Mouse (Mus musculus) midbrain, postnatal 0 days (tissue): ENCODE results near the gene Cdk10. TPM values are rescaled to one million over a fixed set of nuclear protein-coding genes. Genes with fewer than 3 reads are reported as not detected.

Experiments
- ATAC-seq: fragments of 200-750 bp; cut with Nextera tagmentation; 2 replicates; pipeline ENCODE4 v1.8.0; 2017; ENCODE audit warnings: moderate number of reproducible peaks, mild to moderate bottlenecking, moderate TSS enrichment, moderate library complexity; ENCODE audit not compliant: low FRiP score
- DNase-seq: peaks from one replicate; pipeline ENCODE4 v3.0.0-alpha.2; 2015; ENCODE audit warnings: low spot score
- H3K27ac ChIP-seq: fragments of 300-500 bp; sonication (generic); 2 replicates; pipeline ENCODE4 v1.5.1; 2014; ENCODE audit warnings: low read depth, mild to moderate bottlenecking, low read length, mixed read lengths
- H3K27me3 ChIP-seq: fragments of 300-500 bp; sonication (generic); 2 replicates; pipeline ENCODE4 v1.6.1; 2014; ENCODE audit warnings: low read length, control low read depth, mixed read lengths; ENCODE audit not compliant: insufficient read depth
- H3K36me3 ChIP-seq: fragments of 300-500 bp; sonication (generic); 2 replicates; pipeline ENCODE4 v1.6.1; 2014; ENCODE audit warnings: low read length, control low read depth, mixed read lengths; ENCODE audit not compliant: insufficient read depth
- H3K4me1 ChIP-seq: fragments of 300-500 bp; sonication (generic); 2 replicates; pipeline ENCODE4 v1.6.1; 2014; ENCODE audit warnings: mild to moderate bottlenecking, control low read depth, antibody characterized with exemption, low read length, mixed read lengths; ENCODE audit not compliant: insufficient read depth
- H3K4me2 ChIP-seq: fragments of 300-500 bp; sonication (generic); 2 replicates; pipeline ENCODE4 v1.6.1; 2014; ENCODE audit warnings: low read depth, mild to moderate bottlenecking, low read length, mixed read lengths; ENCODE audit not compliant: poor library complexity, severe bottlenecking
- H3K4me3 ChIP-seq: fragments of 300-500 bp; sonication (generic); 2 replicates; pipeline ENCODE4 v1.5.1; 2014; ENCODE audit warnings: low read depth, mild to moderate bottlenecking, low read length, moderate library complexity
- H3K9ac ChIP-seq: fragments of 300-500 bp; sonication (generic); replicated peaks from 2 replicates; pipeline ENCODE4 v1.6.1; 2014; ENCODE audit warnings: mild to moderate bottlenecking, low read length, moderate library complexity, mixed read lengths; ENCODE audit not compliant: poor library complexity, severe bottlenecking
- H3K9me3 ChIP-seq: fragments of 300-500 bp; sonication (generic); 2 replicates; pipeline ENCODE4 v1.6.1; 2016; ENCODE audit warnings: low read length, control low read depth
- CTCF ChIP-seq: IDR thresholded peaks from 2 replicates; pipeline ENCODE4 v1.5.1; 2016; ENCODE audit warnings: antibody characterized with exemption, mild to moderate bottlenecking
- WGBS: fragments of 180-500 bp; shearing (Covaris S2); extraction: QIAGEN DNeasy Blood & Tissue Kit; methylation state at CpG from one replicate; pipeline ENCODE4 v1.1.7; 2014; 5-methylcytosine and 5-hydroxymethylcytosine counted together
- polyA plus RNA-seq: library from polyadenylated mRNA; unstranded; fragments of >200 nt; fragmentation: Nextera tagmentation; extraction: Ambion mirVana; gene quantifications from 2 replicates; pipeline ENCODE4 v1.2.1, GENCODE M21; 2015
- total RNA-seq: library from RNA; depleted of rRNA; stranded (reverse); fragments of >200 nt; gene quantifications from 2 replicates; pipeline ENCODE4 v1.2.3, GENCODE M21; 2014

The Cdk10 gene
- total and polyA plus RNA-seq, 2 experiments from 2014 or later: 57.8 to 70.3 TPM

DNA sequence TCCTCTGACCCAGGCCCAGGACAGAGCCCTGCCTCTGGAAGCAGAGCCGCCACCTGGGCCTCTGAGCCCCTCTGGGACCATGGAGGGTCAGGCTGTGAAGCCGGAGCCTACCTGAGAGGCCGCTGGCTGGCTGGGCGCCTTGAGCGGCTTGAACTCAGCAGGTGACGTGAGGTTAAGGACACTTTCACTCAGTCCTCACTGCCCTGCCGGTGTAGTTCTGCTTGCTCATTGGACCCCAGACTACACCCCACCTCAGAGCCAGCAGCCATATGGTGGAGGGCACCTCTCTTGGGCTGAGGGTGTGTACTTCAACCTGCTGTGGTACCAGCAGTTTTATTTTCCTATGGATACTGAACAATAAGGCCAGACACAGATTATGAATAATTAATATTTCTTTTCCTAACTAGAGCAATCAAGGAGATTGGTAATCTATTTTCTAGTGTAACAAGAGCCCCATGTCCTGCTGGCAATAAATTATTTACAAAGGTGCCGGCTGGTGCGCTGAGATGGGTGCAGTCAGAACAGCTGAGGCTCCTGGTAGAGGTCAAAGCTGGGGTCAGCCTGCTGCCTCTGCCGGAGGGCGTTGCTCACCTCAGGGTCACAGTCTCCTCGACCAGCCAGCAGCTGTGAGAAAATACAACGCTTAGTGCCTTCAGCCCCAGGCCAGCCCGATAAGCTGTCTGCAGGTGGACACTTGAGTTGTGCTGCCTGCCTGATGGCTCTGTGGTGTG lies 43.4 kb downstream of the Cdk10 start:
- WGBS: 80% methylated on average over 14 of the region's 14 CpGs
- Histone ChIP-seq H3K9ac (no peak overlapping the region), H3K27ac (no peak overlapping the region), H3K27me3 (no peaks in the 10 kb centered on the region), H3K4me3 (no peak overlapping the region), H3K36me3 (peaks cover 65% of the 10 kb centered on the region), H3K4me2 (no peak overlapping the region), H3K4me1 (no peaks in the 10 kb centered on the region), H3K9me3 (no peaks in the 10 kb centered on the region)
- ATAC-seq (no peak), DNase-seq (no peak)
- no peak for TF ChIP-seq CTCF

DNA sequence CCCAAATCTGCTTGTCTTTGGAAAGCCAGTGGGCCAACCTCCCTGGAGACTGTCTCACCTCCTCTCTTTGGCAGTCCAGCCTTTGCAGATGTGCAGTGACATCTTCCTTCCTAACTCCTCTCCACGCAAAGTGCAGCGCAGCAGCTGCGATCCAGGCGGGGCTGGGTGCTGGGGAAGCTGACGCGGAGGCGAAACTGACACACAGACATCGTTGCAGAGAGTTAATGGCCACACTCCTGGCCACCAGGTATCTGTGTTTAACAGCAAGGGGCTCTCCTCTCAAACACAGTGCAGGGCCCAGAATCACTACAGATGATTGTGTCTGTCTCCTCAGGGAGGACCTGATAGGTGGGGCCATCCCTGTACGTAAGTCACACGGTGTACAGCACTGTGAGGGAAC lies 46.5 kb downstream of the Cdk10 start:
- DNase-seq: no peak
- H3K27ac ChIP-seq: no peak overlapping the region
- no peak overlapping the region for H3K4me3 ChIP-seq
- TF ChIP-seq CTCF: no peak
- no peaks in the 10 kb centered on the region for H3K27me3 ChIP-seq
- no peak overlapping the region for H3K9ac ChIP-seq
- peaks cover 44% of the 10 kb centered on the region for H3K36me3 ChIP-seq
- no peaks in the 10 kb centered on the region for H3K4me1 ChIP-seq
- no peaks in the 10 kb centered on the region for H3K9me3 ChIP-seq
- no peak overlapping the region for H3K4me2 ChIP-seq
- no peak for ATAC-seq
- 91% methylated on average over 10 of the region's 10 CpGs for WGBS

DNA sequence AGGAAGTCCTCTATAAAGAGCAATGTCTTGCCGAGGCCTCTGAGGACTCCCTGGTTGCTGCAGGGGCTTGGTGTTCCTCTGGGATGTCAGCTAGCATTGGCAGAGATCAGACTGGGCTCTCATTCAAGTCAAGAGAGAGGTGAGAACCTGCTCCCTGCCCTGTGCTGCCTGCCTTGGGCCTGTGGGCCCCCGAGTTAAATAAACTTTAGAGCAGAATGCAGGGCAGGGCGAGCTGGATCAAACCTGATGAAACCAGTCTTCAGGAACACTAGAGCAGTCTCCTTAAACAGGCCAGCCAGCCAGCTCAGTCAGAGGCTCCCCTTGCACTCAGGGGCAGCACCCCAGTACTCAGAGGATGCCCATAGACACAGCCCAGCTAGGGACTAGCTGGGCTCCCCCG lies 47.3 kb downstream of the Cdk10 start:
- no peak for DNase-seq
- no peak for TF ChIP-seq CTCF
- Histone ChIP-seq H3K36me3 (peaks cover 37% of the 10 kb centered on the region), H3K9me3 (no peaks in the 10 kb centered on the region), H3K27me3 (no peaks in the 10 kb centered on the region), H3K9ac (no peak overlapping the region), H3K4me1 (no peaks in the 10 kb centered on the region), H3K4me3 (no peak overlapping the region), H3K4me2 (no peak overlapping the region), H3K27ac (no peak overlapping the region)
- no peak for ATAC-seq
- WGBS: 64% methylated on average over 4 of the region's 4 CpGs

DNA sequence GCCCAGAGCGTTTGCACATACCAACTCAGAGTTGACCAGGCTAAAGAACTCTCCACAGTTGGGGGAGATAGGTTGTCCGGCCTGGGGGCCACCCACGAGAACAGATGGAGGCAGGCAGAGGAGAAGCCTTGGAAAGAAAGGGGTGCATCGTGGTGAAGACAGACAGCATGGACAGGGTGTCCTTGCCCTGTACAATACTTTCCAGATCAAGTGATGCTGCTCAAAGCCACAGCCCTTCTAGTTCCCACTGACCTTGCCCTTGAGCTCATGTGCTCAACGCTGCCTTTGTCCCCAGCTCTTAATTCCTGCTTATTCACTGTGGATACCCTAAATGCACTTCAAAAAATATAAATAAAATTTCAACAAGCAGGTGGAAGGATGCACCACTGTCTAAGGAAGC lies 49.8 kb downstream of the Cdk10 start:
- H3K4me2 ChIP-seq: no peak overlapping the region
- DNase-seq (no peak), ATAC-seq (no peak)
- H3K9me3 ChIP-seq: no peaks in the 10 kb centered on the region
- H3K4me3 ChIP-seq: no peak overlapping the region
- H3K36me3 ChIP-seq: peaks cover 12% of the 10 kb centered on the region
- no peaks in the 10 kb centered on the region for H3K4me1 ChIP-seq
- WGBS: 85% methylated on average over 5 of the region's 5 CpGs
- no peak for TF ChIP-seq CTCF
- no peak overlapping the region for H3K9ac ChIP-seq
- no peaks in the 10 kb centered on the region for H3K27me3 ChIP-seq
- no peak overlapping the region for H3K27ac ChIP-seq

DNA sequence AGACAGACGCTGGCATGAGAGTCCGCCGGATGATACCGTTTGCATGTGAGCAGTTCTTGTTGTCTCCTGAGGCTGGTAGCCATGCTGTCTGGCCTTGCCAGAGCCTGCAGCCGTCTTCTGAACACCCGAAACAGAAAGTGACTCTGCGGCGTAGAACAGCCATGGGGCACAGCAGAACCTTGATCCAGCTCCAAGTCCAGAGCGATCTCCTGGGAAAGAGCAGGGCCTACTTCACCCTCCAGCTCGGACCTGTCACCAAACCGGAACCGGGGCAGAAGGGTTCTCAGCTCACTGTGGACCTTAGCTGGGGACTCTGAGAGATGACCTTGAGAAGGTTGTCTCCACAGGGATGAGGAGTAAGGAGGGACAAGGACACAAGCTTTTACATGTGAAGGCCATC lies 50.5 kb downstream of the Cdk10 start:
- H3K9me3 ChIP-seq: no peaks in the 10 kb centered on the region
- H3K27me3 ChIP-seq: no peaks in the 10 kb centered on the region
- TF ChIP-seq CTCF: no peak
- no peak overlapping the region for H3K4me3 ChIP-seq
- H3K36me3 ChIP-seq: peaks cover 7% of the 10 kb centered on the region; the same call in 1 of the 2 replicates
- H3K4me2 ChIP-seq: no peak overlapping the region
- DNase-seq: no peak
- H3K9ac ChIP-seq: no peak overlapping the region
- no peak overlapping the region for H3K27ac ChIP-seq
- ATAC-seq: no peak
- H3K4me1 ChIP-seq: no peaks in the 10 kb centered on the region
- WGBS: 94% methylated on average over 12 of the region's 12 CpGs

DNA sequence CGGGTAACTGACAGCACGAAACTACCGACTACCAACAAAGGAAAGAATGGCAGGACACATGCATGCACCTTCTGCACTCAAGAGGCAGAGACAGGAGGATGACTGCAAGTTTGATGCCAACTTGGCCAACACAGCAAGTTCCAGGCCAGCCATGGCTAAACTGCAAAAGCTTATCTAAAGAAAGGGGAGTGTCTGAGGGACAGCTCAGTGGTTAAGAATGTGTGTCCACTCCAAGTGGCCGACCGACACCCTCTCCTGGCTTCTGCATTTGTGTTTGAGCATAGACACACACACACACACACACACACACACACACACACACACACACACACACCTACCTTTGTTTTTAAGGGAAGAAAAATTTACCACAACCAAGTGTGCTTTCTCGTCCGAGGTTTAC lies 53.8 kb downstream of the Cdk10 start:
- ATAC-seq: no peak
- H3K9ac ChIP-seq: no peak overlapping the region
- no peak for DNase-seq
- H3K27ac ChIP-seq: no peak overlapping the region
- no peaks in the 10 kb centered on the region for H3K27me3 ChIP-seq
- no peaks in the 10 kb centered on the region for H3K4me1 ChIP-seq
- H3K9me3 ChIP-seq: no peaks in the 10 kb centered on the region
- H3K4me2 ChIP-seq: no peak overlapping the region
- no peak overlapping the region for H3K4me3 ChIP-seq
- no peak for TF ChIP-seq CTCF
- no peaks in the 10 kb centered on the region for H3K36me3 ChIP-seq
- 81% methylated on average over 7 of the region's 7 CpGs for WGBS
